Mouse (Mus musculus) forebrain, embryonic 14.5 days (tissue): ENCODE results near the gene Plod1. TPM values are rescaled to one million over a fixed set of nuclear protein-coding genes. Genes with fewer than 3 reads are reported as not detected.
A peak's percentile ranks its signal among the peaks of the same experiment; 100 is the strongest.

ENCODE experiments used
- ATAC-seq: fragments of 200-750 bp; cut with Nextera tagmentation; 2 replicates; pipeline ENCODE4 v1.8.0; 2017; ENCODE audit warnings: mild to moderate bottlenecking, moderate library complexity
- DNase-seq: peaks from one replicate; pipeline ENCODE4 v3.0.0-alpha.2; 2015; ENCODE audit warnings: low spot score
- H3K27ac ChIP-seq: fragments of 300-500 bp; sonication (generic); 2 replicates; pipeline ENCODE4 v1.5.1; 2014; ENCODE audit warnings: low read depth, mild to moderate bottlenecking, control low read depth, low read length, moderate library complexity
- H3K27me3 ChIP-seq: fragments of 300-500 bp; sonication (generic); replicated peaks from 2 replicates; pipeline ENCODE4 v1.6.1; 2014; ENCODE audit warnings: low read length, control low read depth, mixed read lengths; ENCODE audit not compliant: control insufficient read depth, insufficient read depth
- H3K36me3 ChIP-seq: fragments of 300-500 bp; sonication (generic); 2 replicates; pipeline ENCODE4 v1.6.1; 2014; ENCODE audit warnings: low read length, control low read depth; ENCODE audit not compliant: control insufficient read depth, insufficient read depth
- H3K4me1 ChIP-seq: fragments of 300-500 bp; sonication (generic); 2 replicates; pipeline ENCODE4 v1.6.1; 2014; ENCODE audit warnings: antibody characterized with exemption, low read length, control low read depth; ENCODE audit not compliant: control insufficient read depth, insufficient read depth
- H3K4me2 ChIP-seq: fragments of 300-500 bp; sonication (generic); 2 replicates; pipeline ENCODE4 v1.6.1; 2014; ENCODE audit warnings: mild to moderate bottlenecking, control low read depth, low read length
- H3K4me3 ChIP-seq: fragments of 300-500 bp; sonication (generic); 2 replicates; pipeline ENCODE4 v1.5.1; 2014; ENCODE audit warnings: low read depth, low read length, control low read depth
- H3K9ac ChIP-seq: fragments of 300-500 bp; sonication (generic); 2 replicates; pipeline ENCODE4 v1.6.1; 2014; ENCODE audit warnings: mild to moderate bottlenecking, low read length, control low read depth, moderate library complexity
- H3K9me3 ChIP-seq: fragments of 300-500 bp; sonication (generic); replicated peaks from 2 replicates; pipeline ENCODE4 v1.6.1; 2016; ENCODE audit warnings: low read length, control low read depth, mixed read lengths; ENCODE audit not compliant: control insufficient read depth
- WGBS: fragments of 180-500 bp; shearing (Covaris S2); extraction: QIAGEN DNeasy Blood & Tissue Kit; methylation state at CpG from one replicate; pipeline ENCODE4 v1.1.7; 2014; 5-methylcytosine and 5-hydroxymethylcytosine counted together
- polyA plus RNA-seq: library from polyadenylated mRNA; unstranded; fragments of >200 nt; fragmentation: Nextera tagmentation; extraction: Ambion mirVana; gene quantifications from 2 replicates; pipeline ENCODE4 v1.2.1, GENCODE M21; 2014

Plod1 gene
- polyA plus RNA-seq, 1 experiment from 2014 or later = 15.0 TPM

DNA sequence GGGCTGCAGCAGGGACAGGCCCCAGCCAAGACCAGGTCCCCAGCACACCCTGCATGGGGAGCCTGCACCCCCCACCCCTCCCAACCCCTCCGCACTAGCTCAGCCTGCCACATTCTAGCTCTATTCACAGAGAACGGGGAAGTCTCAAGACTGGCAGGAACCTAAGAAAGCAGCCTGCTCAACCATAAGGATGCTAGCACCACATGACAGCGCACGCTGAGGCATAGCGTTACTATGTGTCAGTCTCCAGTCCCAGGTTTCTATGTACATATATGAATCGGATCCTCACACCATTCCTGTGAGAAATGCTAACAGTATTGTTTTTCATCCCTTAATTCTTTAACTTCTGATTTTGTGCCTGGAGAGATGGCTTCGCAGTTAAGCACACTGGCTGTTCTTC, 8.0 kb downstream of the Plod1 start:
- no peaks in the 10 kb centered on the region for H3K4me1 ChIP-seq
- H3K4me3 ChIP-seq = no peak overlapping the region
- WGBS = 64% methylated on average over 7 of the region's 7 CpGs
- no peak overlapping the region for H3K4me2 ChIP-seq
- no peaks in the 10 kb centered on the region for H3K36me3 ChIP-seq
- no peak overlapping the region for H3K9ac ChIP-seq
- no peaks in the 10 kb centered on the region for H3K27me3 ChIP-seq
- no peaks in the 10 kb centered on the region for H3K9me3 ChIP-seq
- peak; percentile 32; the same call in 1 of the 2 replicates for ATAC-seq
- no peak overlapping the region for H3K27ac ChIP-seq
- DNase-seq = peak; percentile 25

DNA sequence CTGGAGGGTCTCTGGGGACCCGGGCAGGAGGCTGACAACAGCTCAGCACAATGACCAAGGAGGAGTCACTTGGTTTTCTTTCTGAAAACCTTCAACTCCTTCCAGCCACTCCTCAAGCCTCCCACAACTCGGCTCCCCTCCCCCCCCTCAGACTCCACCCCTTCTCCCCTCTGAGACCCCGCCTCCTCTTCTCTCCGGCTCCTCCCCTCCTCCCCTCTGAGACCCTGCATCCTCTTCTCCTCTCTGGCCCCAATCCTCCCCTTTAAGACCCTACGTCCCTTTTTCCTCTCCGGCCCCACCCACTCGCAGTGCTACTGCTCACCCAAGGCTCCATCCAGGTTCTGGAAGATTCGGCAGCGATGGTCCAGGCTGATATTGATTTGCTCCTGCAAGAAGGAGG, 8.4 kb downstream of the Plod1 start:
- Histone ChIP-seq H3K9ac (no peak overlapping the region), H3K4me1 (no peaks in the 10 kb centered on the region), H3K4me3 (no peak overlapping the region), H3K36me3 (no peaks in the 10 kb centered on the region), H3K4me2 (no peak overlapping the region), H3K27me3 (no peaks in the 10 kb centered on the region), H3K27ac (no peak overlapping the region), H3K9me3 (no peaks in the 10 kb centered on the region)
- ATAC-seq (no peak), DNase-seq (no peak)
- 14% methylated on average over 9 of the region's 9 CpGs for WGBS

DNA sequence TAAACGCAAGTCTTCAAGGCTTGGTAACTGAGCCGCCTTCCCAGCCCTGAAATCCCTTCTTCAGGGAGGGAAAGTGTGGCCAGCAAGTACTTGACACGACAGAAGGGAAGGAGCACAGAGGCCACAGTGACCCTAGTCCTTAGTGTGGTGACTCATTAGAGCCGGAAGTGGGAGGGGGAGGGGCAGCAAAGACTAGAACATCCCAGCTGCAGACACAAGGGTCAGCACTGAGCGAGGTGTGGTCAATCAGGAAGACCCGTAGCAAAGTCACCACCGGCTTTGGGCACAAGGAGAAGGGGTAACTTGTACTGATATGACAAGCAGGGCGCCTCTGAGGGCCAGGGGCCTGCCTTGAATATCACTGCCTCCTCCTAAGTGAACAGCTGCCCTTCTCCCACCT, 8.9 kb downstream of the Plod1 start:
- no peaks in the 10 kb centered on the region for H3K27me3 ChIP-seq
- no peak overlapping the region for H3K4me2 ChIP-seq
- ATAC-seq (no peak), DNase-seq (no peak)
- H3K27ac ChIP-seq = no peak overlapping the region
- 51% methylated on average over 8 of the region's 8 CpGs for WGBS
- H3K9me3 ChIP-seq = no peaks in the 10 kb centered on the region
- no peak overlapping the region for H3K9ac ChIP-seq
- H3K36me3 ChIP-seq = no peaks in the 10 kb centered on the region
- H3K4me3 ChIP-seq = no peak overlapping the region
- no peaks in the 10 kb centered on the region for H3K4me1 ChIP-seq

- 84% methylated on average over 11 of the region's 11 CpGs for WGBS
- H3K4me3 ChIP-seq = no peak overlapping the region
- no peak for ATAC-seq
Observed at GRCm38 (mm10) chr4:147922341-147922740, 14.2 kb downstream of the Plod1 start.

GRCm38 (mm10) chr4:147920973-147921372, 15.6 kb downstream of the Plod1 start:
- DNase-seq (no peak), ATAC-seq (no peak; the same call in 1 of the 2 replicates)
- Histone ChIP-seq H3K27ac (no peak overlapping the region), H3K36me3 (no peaks in the 10 kb centered on the region), H3K9me3 (no peaks in the 10 kb centered on the region), H3K27me3 (no peaks in the 10 kb centered on the region), H3K4me2 (no peak overlapping the region), H3K9ac (no peak overlapping the region), H3K4me1 (no peaks in the 10 kb centered on the region), H3K4me3 (no peak overlapping the region)
- WGBS = 27% methylated on average over 10 of the region's 10 CpGs

More at GRCm38 (mm10) chr4:147922341-147922740, 14.2 kb downstream of the Plod1 start:
- Histone ChIP-seq H3K27me3 (no peaks in the 10 kb centered on the region), H3K9ac (no peak overlapping the region), H3K9me3 (no peaks in the 10 kb centered on the region), H3K27ac (no peak overlapping the region), H3K4me1 (no peaks in the 10 kb centered on the region), H3K36me3 (no peaks in the 10 kb centered on the region), H3K4me2 (no peak overlapping the region)
- DNase-seq = no peak

DNA sequence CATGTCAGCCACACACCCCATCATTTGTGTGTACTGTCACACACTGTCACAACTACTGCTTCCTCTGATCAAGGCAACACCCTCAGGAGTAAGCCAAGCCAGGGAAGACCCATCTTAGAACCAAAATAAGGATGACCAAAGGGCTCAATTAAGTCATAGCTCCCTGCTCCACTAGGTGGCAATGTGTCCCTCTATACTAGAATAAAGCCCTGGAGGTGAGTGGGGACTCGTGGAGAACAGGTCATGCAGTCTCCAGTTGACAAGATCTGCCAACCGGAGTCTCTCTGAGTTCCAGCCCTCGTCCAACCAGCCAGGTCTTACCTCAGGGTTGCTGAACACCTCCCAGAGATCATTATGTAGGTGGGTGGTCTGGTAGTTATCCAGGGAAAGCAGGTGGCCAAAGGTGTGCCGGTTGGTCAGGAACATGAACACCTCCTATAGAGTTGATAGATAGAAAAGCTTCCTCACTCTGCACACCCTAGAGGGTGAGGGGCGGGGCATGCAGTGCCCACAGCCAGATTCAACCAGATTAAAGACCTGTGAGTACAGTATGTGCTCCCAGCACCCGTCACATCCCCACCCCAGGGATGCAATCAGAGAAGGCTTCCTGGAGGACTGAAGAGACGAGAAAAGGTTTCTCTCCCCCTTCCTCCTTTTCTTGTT, 18.0 kb downstream of the Plod1 start:
- 59% methylated on average over 7 of the region's 7 CpGs for WGBS
- H3K9ac ChIP-seq = no peak overlapping the region
- no peak for ATAC-seq
- no peaks in the 10 kb centered on the region for H3K4me1 ChIP-seq
- H3K36me3 ChIP-seq = no peaks in the 10 kb centered on the region
- DNase-seq = peak; percentile 55
- no peaks in the 10 kb centered on the region for H3K27me3 ChIP-seq
- no peak overlapping the region for H3K27ac ChIP-seq
- no peaks in the 10 kb centered on the region for H3K9me3 ChIP-seq
- no peak overlapping the region for H3K4me3 ChIP-seq
- H3K4me2 ChIP-seq = no peak overlapping the region

DNA sequence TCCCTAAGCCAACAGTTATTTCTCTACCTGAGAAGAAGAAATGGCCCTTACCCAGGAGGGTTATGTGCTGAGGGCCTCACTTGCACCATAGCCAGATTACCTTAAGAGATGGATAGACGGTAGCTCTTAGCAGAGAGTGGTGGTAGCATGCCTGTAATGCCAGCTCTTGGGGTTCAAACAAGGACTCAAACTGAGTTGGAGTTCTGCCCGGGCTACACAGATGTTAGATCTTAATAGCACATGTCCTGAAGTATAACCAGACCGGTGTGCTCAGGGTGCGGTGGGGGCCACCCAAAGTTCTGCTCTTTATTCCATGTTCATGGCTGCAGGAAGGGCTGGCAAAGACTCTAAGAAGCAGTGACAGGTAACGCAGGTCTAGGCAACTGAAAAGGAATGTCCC, 27.1 kb downstream of the Plod1 start:
- 88% methylated on average over 5 of the region's 5 CpGs for WGBS
- Histone ChIP-seq H3K9ac (no peak overlapping the region), H3K4me1 (no peaks in the 10 kb centered on the region; the same call in 1 of the 2 replicates), H3K9me3 (no peaks in the 10 kb centered on the region), H3K36me3 (no peaks in the 10 kb centered on the region), H3K27me3 (no peaks in the 10 kb centered on the region), H3K27ac (no peak overlapping the region), H3K4me2 (no peak overlapping the region), H3K4me3 (no peak overlapping the region)
- ATAC-seq = no peak
- DNase-seq = no peak

DNA sequence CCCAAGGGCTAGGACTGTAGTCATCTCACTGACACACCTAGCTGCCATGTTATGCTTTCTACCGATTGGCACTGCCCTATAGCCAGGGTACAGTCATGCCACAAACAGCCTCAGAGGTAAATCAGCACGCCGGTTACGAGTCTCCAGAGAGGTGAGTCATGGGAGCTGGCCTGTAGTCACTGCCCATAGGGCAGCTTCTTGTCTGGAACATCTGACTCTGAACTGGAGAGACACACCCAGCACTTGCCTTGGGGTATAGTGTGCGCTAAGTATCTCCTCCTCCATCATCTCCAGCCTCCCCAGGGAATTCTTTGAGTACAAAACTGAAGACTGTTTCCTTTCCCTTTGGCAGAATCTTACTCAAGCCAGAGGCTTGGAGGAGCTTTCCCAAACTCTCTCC, 30.3 kb downstream of the Plod1 start:
- H3K4me3 ChIP-seq = no peak overlapping the region
- H3K9me3 ChIP-seq = no peaks in the 10 kb centered on the region
- peaks cover 4% of the 10 kb centered on the region for H3K4me1 ChIP-seq
- ATAC-seq (no peak), DNase-seq (no peak)
- no peak overlapping the region for H3K4me2 ChIP-seq
- H3K27me3 ChIP-seq = no peaks in the 10 kb centered on the region
- H3K27ac ChIP-seq = no peak overlapping the region
- peaks cover 10% of the 10 kb centered on the region for H3K36me3 ChIP-seq
- no peak overlapping the region for H3K9ac ChIP-seq
- 85% methylated on average over 5 of the region's 5 CpGs for WGBS

GRCm38 (mm10) chr4:147905090-147905659, 31.4 kb downstream of the Plod1 start:
- ATAC-seq (peak; percentile 49), DNase-seq (peak; percentile 30)
- Histone ChIP-seq H3K4me1 (peaks cover 4% of the 10 kb centered on the region), H3K36me3 (peaks cover 19% of the 10 kb centered on the region), H3K27me3 (no peaks in the 10 kb centered on the region), H3K9ac (peak overlapping the region; percentile 81), H3K4me2 (peak overlapping the region; percentile 61), H3K9me3 (no peaks in the 10 kb centered on the region), H3K4me3 (peak overlapping the region; percentile 88), H3K27ac (peak overlapping the region; percentile 30; the same call in 1 of the 2 replicates)
- under 1% methylated on average over 8 of the region's 8 CpGs for whole genome bisulfite sequencing
